Mouse (Mus musculus) frontal cortex, postnatal 25 days (tissue): ENCODE data around the gene Lamc3.

Experiments used
- DNase-seq, 2 experiments: peaks; one replicate each; pipeline ENCODE4 v3.0.0; 2022; ENCODE audit warnings: low spot score in 2 of 2

Lamc3 gene

GRCm38 (mm10) chr2:31887030-31887429 lies at the start of gene Lamc3:
Lamc3 (plus strand) TSS chr2:31887291.
- DNase-seq = no peak

- no peak for DNase-seq
Measured at GRCm38 (mm10) chr2:31838868-31839267, 48.2 kb upstream of the Lamc3 start.

DNA sequence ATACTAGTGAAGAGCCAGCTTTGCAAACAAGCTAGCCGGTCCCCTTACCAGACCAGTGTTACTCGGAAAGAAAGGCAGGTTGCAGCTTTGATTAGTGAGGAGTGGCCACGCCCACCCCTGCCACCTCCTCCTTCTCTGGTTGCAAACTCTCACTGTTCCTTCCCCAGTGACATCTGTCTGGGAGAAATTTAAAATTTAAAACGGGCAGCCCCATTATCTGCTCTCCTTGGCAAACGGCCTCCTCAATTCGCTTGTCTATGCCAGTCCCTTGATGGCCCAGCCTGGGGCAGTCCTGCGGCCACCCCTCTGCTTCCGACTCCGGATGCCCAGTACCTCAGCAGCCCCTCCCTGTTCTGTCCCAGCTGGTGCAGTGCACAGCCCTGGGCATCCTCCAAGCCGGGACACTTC lies 42.4 kb upstream of the Lamc3 start:
- DNase-seq = no peak

DNA sequence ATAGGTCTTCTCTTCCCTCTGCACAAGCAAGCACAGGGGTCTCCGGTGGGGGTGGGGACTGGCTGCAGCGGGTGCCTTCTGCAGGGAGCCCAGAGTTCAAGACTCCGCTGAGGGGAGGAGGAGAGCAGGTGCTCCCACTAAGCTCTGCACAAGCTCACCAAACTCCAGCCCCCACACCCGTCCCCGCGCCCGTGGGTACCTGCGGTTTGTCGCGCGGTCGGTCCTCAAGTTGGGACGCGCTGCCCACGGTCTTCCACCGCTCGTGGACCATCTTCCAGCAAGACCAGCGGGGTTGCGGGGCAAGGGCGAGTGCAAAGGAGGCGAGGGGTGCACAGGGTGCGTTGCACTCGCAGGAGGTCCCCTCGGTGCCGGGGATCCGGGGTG lies 41.6 kb upstream of the Lamc3 start:
- DNase-seq = no peak

GRCm38 (mm10) chr2:31845896-31846691 lies 41.0 kb upstream of the Lamc3 start, which contains the start of gene Fibcd1:
Fibcd1 (minus strand) TSS chr2:31846005.
- DNase-seq = no peak

DNA sequence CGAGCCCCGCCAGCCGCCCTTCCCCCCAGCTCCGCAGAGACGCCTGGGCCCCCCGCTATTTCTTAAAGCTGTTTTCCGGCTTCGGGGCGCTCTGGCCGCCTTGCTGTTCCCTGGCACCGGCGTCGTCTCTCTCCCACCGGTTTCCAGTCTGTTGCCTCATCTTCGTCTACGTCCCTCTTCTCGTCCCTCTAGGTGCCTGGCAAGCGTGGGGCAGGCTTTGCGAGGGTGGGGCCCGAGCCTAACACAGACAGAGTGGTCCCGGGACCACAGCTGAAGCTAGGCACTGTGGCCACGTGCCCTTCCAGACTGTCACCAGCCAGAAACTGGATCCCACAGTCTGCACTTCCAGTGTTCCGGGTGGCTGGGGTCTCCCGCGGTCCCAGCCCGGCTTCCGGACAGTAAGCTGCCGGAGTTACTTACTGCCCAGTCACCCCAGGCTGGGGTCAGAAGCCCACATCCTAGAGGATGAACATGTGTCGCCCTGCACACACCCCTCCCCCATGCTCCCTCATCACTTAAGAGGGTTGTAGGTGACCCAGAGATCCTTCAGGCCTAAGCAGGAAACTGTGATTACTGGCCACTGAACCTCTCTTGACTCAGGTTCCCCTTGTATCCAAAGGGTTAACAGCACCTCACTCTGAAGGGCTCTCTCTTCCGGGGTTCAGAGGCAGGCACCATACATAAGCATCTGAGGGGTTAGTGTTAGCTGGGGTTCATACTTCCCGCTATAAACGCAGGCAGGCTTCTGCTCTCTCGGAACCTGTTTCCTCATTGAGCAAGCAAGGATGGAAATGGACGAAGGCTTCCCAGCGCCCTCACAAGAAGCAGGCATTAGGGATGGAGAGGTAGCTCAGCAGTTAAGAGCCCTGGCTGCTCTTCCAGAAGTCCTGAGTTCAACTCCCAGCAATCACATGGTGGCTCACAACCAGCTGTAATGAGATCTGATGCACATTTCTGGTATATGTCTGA lies 40.1 kb upstream of the Lamc3 start:
- DNase-seq = no peak

DNA sequence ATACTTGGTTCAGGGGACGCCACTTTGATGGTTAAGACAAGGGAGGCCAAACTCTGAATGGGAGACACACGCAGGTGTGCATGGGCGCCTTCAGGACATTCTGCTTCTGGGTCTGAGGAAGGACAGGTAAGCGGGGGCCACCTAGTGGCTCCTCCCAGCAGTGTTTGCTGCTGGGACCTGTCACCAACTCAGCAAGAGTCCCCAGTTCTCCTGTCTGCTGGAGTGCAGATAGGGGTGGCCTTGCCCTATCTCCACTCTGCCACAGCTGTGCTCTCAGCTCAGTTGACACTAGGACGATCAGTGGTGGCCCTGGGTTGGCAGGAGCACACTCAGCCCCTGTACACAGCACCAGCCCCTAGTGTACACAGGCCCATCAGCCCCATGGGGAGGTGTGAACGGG lies 39.2 kb upstream of the Lamc3 start:
- DNase-seq = no peak

GRCm38 (mm10) chr2:31850141-31850540 lies 37.0 kb upstream of the Lamc3 start:
- no peak for DNase-seq

GRCm38 (mm10) chr2:31855991-31856390 lies 31.1 kb upstream of the Lamc3 start:
- no peak for DNase-seq

DNA sequence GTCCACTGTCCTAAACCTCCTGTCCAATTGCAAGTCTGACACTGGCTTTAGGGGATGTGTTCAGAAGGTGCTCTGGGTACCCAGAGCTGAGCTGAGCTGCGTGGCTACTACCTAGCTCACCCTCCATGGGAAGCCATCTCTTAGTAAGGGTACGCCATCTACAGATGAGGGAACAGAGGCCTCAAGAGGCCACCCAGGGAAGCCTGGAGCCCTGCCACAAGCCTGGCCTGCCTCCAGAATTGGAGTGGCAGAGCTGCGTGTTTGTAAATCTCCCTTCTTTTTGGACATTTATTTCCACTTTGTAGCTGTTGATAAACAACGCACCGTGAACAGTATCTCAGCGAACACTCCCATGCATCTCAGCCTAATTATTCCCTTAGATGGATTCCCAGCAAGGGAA lies 29.9 kb upstream of the Lamc3 start:
- no peak for DNase-seq

GRCm38 (mm10) chr2:31858500-31858899 lies 28.6 kb upstream of the Lamc3 start:
- DNase-seq = no peak

GRCm38 (mm10) chr2:31862919-31863318 lies 24.2 kb upstream of the Lamc3 start:
- no peak for DNase-seq

GRCm38 (mm10) chr2:31863766-31864165 lies 23.3 kb upstream of the Lamc3 start:
- DNase-seq = no peak

DNA sequence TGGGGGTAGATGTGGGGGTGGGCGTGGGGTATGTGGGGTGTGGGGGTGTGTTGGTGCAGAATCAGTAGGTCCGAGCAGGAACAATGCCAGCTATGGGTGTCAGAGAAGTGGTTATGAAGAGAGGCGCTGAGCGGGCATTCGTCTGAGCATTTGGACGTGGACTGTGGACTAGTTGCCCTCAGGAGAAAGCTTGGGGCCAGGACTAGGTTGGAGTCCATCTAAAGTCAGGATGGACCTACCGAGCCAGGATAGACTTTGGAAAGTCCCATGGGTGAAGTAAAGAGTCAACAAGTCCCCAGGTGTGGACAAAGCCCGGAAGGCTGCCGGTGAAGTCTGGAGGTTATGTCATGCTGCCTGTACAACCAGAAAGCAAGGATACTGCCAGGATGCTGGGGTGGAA lies 22.2 kb upstream of the Lamc3 start:
- DNase-seq = no peak

DNA sequence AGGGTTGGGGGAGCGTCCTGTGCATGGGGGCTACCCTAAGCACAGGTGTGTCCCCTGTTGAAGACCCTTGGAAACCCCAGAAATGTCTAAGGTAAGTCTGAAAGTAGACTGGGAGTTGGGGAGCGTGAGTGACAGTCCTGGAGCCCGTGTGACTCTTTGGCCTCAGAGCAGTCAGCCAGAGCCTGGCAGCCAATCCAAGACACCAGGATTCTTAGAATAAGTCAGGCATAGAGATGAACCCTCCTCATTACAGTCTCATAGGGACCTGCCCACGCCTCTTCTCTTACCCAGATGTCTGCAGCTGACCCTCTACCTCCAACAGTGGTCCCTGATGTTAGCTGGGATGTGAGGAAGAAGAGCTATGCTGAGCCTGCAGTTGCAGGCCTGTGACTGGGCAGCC lies 21.8 kb upstream of the Lamc3 start:
- DNase-seq = no peak

DNA sequence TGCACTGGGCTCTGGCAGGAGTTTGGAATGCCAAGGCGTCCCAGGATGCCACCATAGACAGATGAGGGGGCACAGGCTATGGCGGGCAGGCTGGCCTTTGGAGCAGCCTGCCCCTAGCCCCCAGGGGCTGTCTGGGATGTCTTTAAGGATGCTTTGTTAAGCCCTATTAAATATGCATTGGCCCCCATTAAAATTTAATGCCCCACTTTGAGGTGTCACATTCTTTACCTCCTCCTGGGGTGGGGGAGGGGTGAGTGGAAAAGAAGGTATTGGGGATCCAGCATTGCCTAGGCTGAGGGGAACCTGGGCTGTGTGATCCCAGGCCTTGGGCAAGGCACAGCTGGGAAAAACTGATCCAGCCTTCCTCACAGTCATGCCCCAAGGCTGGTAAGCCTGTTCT lies 21.3 kb upstream of the Lamc3 start:
- DNase-seq = no peak

GRCm38 (mm10) chr2:31867773-31868537 lies 19.1 kb upstream of the Lamc3 start:
- DNase-seq = no peak

DNA sequence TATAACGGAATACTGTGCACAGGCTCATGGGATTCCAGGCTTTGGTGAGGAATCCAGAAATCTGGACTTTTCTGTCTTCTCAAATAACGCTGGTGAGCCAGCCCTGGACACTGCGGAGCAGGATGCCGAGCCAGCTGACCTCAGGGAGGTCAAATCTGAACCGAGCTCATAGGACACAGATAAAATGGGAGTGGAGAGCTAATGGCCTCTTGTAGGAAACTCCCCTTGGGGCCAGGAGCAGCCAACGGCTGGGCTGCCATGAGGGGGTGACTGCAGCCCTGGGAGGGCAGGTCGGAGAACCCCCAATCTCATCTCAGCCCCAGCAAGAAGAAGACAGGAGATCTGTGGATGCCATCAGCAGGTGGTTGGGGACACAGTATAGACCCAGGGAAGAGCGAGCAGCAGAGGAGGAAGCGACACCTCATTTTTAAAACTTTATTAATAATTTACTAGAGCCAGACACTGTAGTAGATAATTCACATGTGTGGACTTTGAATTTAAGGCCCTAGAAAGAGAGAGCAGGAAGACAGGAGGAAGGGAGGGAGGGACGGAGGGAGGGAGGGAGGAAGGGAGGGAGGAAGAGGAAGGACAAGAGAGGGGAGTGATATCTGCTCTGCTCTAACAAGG lies 18.4 kb upstream of the Lamc3 start:
- DNase-seq = no peak

DNA sequence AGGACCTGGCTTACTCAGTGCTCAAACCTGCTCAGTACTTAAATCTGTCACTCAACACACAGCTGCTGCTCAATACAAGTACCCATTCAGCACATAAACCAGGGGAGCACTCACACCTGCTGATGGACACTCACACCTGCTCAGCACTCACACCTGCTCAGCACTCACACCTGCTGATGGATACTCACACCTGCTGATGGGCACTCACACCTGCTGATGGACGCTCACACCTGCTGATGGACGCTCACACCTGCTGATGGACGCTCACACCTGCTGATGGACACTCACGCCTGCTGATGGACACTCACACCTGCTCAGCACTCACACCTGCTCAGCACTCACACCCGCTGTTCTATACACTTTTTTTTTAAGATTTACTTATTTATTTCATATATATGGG lies 17.4 kb upstream of the Lamc3 start:
- no peak for DNase-seq

DNA sequence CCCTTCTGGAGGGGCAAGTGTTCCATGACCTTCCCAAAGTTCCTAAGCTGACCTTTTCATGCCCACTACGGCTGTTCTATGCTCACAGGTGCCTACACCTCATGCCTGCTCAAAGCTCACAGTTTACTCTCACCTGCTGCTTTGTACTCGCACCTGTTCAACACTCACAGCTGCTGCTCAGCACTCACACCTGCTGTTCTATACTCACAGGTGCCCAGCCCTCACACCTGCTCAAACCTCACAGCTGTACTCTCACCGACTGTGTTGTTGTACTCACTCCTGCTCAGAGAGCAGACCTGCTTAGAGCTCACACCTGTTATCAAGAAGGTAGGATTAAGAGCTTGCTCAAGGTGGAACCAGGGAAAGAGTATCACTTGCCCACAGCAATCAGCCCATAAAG lies 16.4 kb upstream of the Lamc3 start:
- DNase-seq = no peak

GRCm38 (mm10) chr2:31874290-31874855 lies 12.7 kb upstream of the Lamc3 start:
- no peak for DNase-seq
